Mouse (Mus musculus) hindbrain, embryonic 16.5 days (tissue): ENCODE measurements at regions not wholly inside any gene's neighbourhood (a gene's known extent, or its start where the extent isn't known, plus 50 kb on each side); places are given as distances from the start of the nearest gene placed in this dataset.

Experiments used
- ATAC-seq: fragments of 200-750 bp; cut with Nextera tagmentation; 2 replicates; pipeline ENCODE4 v1.8.0; 2017; ENCODE audit warnings: moderate TSS enrichment, moderate library complexity
- H3K27ac ChIP-seq: fragments of 300-500 bp; sonication (generic); 2 replicates; pipeline ENCODE4 v1.5.1; 2014; ENCODE audit warnings: low read depth, mild to moderate bottlenecking, control low read depth, low read length, moderate library complexity
- H3K27me3 ChIP-seq: fragments of 300-500 bp; sonication (generic); replicated peaks from 2 replicates; pipeline ENCODE4 v1.6.1; 2014; ENCODE audit warnings: low read length; ENCODE audit not compliant: control insufficient read depth, insufficient read depth
- H3K36me3 ChIP-seq: fragments of 300-500 bp; sonication (generic); 2 replicates; pipeline ENCODE4 v1.6.1; 2014; ENCODE audit warnings: mild to moderate bottlenecking, low read length, moderate library complexity, mixed read lengths; ENCODE audit not compliant: control insufficient read depth, insufficient read depth
- H3K4me1 ChIP-seq: fragments of 300-500 bp; sonication (generic); 2 replicates; pipeline ENCODE4 v1.6.1; 2014; ENCODE audit warnings: low read depth, low read length; ENCODE audit not compliant: control insufficient read depth, insufficient read depth
- H3K4me2 ChIP-seq: fragments of 300-500 bp; sonication (generic); 2 replicates; pipeline ENCODE4 v1.6.1; 2014; ENCODE audit warnings: mild to moderate bottlenecking, low read length, control low read depth, moderate library complexity
- H3K4me3 ChIP-seq: fragments of 300-500 bp; sonication (generic); 2 replicates; pipeline ENCODE4 v1.5.1; 2014; ENCODE audit warnings: mild to moderate bottlenecking, low read length, control low read depth, moderate library complexity
- H3K9ac ChIP-seq: fragments of 300-500 bp; sonication (generic); 2 replicates; pipeline ENCODE4 v1.6.1; 2014; ENCODE audit warnings: low read depth, mild to moderate bottlenecking, control low read depth, low read length, moderate library complexity
- H3K9me3 ChIP-seq: fragments of 300-500 bp; sonication (generic); 2 replicates; pipeline ENCODE4 v1.6.1; 2014; ENCODE audit warnings: mild to moderate bottlenecking, low read length, moderate library complexity; ENCODE audit not compliant: control insufficient read depth
- WGBS: fragments of 180-500 bp; shearing (Covaris S2); extraction: QIAGEN DNeasy Blood & Tissue Kit; methylation state at CpG from one replicate; pipeline ENCODE4 v1.1.7; 2014; 5-methylcytosine and 5-hydroxymethylcytosine counted together

- 84% methylated on average over 1 of the region's 1 CpGs for WGBS
- H3K27me3 ChIP-seq: no peaks in the 10 kb centered on the region
- no peak overlapping the region for H3K9ac ChIP-seq
- no peaks in the 10 kb centered on the region for H3K4me1 ChIP-seq
- no peak overlapping the region for H3K4me3 ChIP-seq
- no peaks in the 10 kb centered on the region for H3K36me3 ChIP-seq
- H3K27ac ChIP-seq: no peak overlapping the region
- no peak overlapping the region for H3K4me2 ChIP-seq
- H3K9me3 ChIP-seq: no peaks in the 10 kb centered on the region
- no peak for ATAC-seq
Measured at GRCm38 (mm10) chr17:60372206-60372605, 1359.0 kb upstream of the Nudt12 start.

GRCm38 (mm10) chr17:60355411-60355810, 1342.2 kb upstream of the Nudt12 start:
- no peak for ATAC-seq
- no peaks in the 10 kb centered on the region for H3K36me3 ChIP-seq
- H3K9me3 ChIP-seq: no peaks in the 10 kb centered on the region
- no peaks in the 10 kb centered on the region for H3K27me3 ChIP-seq
- no peak overlapping the region for H3K27ac ChIP-seq
- WGBS: 64% methylated on average over 1 of the region's 1 CpGs
- H3K9ac ChIP-seq: no peak overlapping the region
- H3K4me2 ChIP-seq: no peak overlapping the region
- H3K4me1 ChIP-seq: no peaks in the 10 kb centered on the region
- no peak overlapping the region for H3K4me3 ChIP-seq

DNA sequence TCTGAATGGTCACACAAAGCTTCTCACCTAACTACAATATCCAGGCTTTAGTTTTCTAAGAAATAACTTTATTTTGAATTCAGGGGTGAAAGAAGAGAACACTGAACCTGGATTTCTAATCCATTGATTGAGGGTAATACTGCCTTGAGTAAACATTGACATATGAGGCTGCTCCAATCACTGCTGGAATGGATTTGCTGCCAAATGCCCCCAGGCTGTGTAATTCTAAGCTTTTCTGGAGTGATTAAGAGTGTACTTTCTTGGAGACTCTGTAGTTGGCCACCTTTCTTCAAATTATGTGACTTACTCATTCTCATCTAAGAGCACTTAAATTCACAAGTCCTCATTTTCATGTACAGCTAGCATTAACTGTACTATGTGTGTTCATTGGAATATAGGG, 1331.5 kb upstream of the Nudt12 start:
- no peak overlapping the region for H3K4me2 ChIP-seq
- H3K9ac ChIP-seq: no peak overlapping the region
- H3K9me3 ChIP-seq: no peaks in the 10 kb centered on the region
- no peak overlapping the region for H3K4me3 ChIP-seq
- no peak for ATAC-seq
- no peak overlapping the region for H3K27ac ChIP-seq
- no peaks in the 10 kb centered on the region for H3K27me3 ChIP-seq
- no peaks in the 10 kb centered on the region for H3K4me1 ChIP-seq
- no peaks in the 10 kb centered on the region for H3K36me3 ChIP-seq

DNA sequence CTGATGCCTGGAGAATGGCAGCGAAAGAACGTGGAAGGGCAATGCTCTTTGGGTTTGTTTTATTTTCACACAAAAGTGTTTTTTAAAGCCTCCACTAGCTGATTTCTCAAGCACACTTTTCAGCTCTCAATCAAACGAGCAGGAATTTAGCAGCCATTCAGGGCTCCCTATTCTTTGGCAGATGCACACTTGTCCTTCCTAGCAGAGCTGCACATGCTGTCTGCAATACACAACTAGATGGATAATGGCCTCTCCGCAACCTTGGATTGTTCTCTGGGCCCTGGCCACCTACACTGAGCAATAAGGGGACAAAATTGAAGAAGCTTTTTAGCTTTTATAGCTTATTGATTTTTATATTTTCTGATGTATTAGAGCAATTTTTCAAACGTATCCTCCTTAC, 1324.5 kb upstream of the Nudt12 start:
- peak; percentile 78; the same call in 1 of the 2 replicates for ATAC-seq
- H3K4me3 ChIP-seq: no peak overlapping the region
- H3K9me3 ChIP-seq: no peaks in the 10 kb centered on the region
- no peak overlapping the region for H3K4me2 ChIP-seq
- H3K27me3 ChIP-seq: no peaks in the 10 kb centered on the region
- no peaks in the 10 kb centered on the region for H3K4me1 ChIP-seq
- no peak overlapping the region for H3K27ac ChIP-seq
- 52% methylated on average over 5 of the region's 5 CpGs for WGBS
- no peak overlapping the region for H3K9ac ChIP-seq
- no peaks in the 10 kb centered on the region for H3K36me3 ChIP-seq

GRCm38 (mm10) chr17:60321046-60321445, 1307.9 kb upstream of the Nudt12 start:
- no peaks in the 10 kb centered on the region for H3K27me3 ChIP-seq
- ATAC-seq: no peak
- 89% methylated on average over 4 of the region's 4 CpGs for WGBS
- no peaks in the 10 kb centered on the region for H3K36me3 ChIP-seq
- H3K4me2 ChIP-seq: no peak overlapping the region
- no peak overlapping the region for H3K9ac ChIP-seq
- no peaks in the 10 kb centered on the region for H3K9me3 ChIP-seq
- no peak overlapping the region for H3K4me3 ChIP-seq
- no peak overlapping the region for H3K27ac ChIP-seq
- no peaks in the 10 kb centered on the region for H3K4me1 ChIP-seq
